Mouse (Mus musculus): ENCODE measurements around the gene Tmprss11d. TPM values are rescaled to one million over a fixed set of nuclear protein-coding genes. Genes with fewer than 3 reads are reported as not detected.

The Tmprss11d gene
- total RNA-seq, 1 experiment: 2.1 TPM

DNA sequence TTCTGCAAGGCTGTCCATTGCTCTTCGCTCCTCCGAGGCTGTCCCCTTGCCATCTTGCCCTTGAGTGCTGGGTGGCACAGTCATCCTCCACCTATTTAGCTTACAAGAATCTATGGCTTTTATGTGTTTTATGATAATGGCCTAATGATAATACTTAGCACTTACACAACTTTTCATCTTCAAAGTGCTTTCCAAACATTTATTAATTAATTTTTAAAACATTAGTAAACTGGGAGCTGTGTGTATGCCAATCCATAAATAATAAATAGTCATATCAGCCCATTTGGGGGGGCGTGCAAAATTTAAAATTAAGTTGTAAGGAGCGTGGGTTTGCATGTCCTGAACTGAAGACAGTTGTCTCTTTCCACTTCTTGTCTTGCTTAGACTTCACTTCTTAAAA is 84.0 kb downstream of the Tmprss11d start, which contains the start of gene Tmprss11c:
TSS of gene Tmprss11c (minus strand) at position 101 of the 400 bp plus-strand sequence.
- no peak within 1 kb of the TSS for H3K9ac ChIP-seq (ENCODE audit: insufficient read depth, low read depth, low read length, poor library complexity, severe bottlenecking)
- H3K9me3 ChIP-seq (ENCODE audit: control insufficient read depth, insufficient read depth, low read depth, low read length): no peaks in the 10 kb centered on the region
- no peaks in the 10 kb centered on the region for H3K36me3 ChIP-seq (ENCODE audit: control insufficient read depth, insufficient read depth, low read length, poor library complexity, severe bottlenecking)
- H3K4me3 ChIP-seq (ENCODE audit: insufficient read depth in 1 of 2, low read depth in 1 of 2, low read length in 2 of 2, poor library complexity in 1 of 2, severe bottlenecking in 1 of 2): no peak within 1 kb of the TSS
- no peak within 1 kb of the TSS for H3K27ac ChIP-seq (ENCODE audit: insufficient read depth, low read depth, low read length, poor library complexity, severe bottlenecking)
- in situ Hi-C loops (cut with MboI; ENCODE audit: low sequenced_read_pairs in 2 of 2, unreplicated experiment in 2 of 2): no loop called here
- TF ChIP-seq ZNF384 (IDR thresholded peaks at IDR 0.05; ENCODE audit: low read depth, low read length): no peak
- TF ChIP-seq CHD2 (IDR thresholded peaks at IDR 0.05; ENCODE audit: low read depth, low read length): no peak
- no peak for TF ChIP-seq HCFC1 (IDR thresholded peaks at IDR 0.05; ENCODE audit: borderline replicate concordance, insufficient read depth, low read length)
- no peak for TF ChIP-seq ZC3H11A (IDR thresholded peaks at IDR 0.05; ENCODE audit: borderline replicate concordance, low read depth, low read length)
- TF ChIP-seq MAFK (IDR thresholded peaks at IDR 0.05; ENCODE audit: insufficient read depth, low read depth, low read length): no peak
- DNase-seq (ENCODE audit: low read depth, low spot score): no peak
- no peaks in the 10 kb centered on the region for H3K4me1 ChIP-seq (ENCODE audit: control insufficient read depth in 2 of 2, insufficient read depth in 2 of 2, low read length in 2 of 2, poor library complexity in 1 of 2)

Other genes starting within 250 kb of the Tmprss11d start
- 28.9 and 36.0 TPM in 2 replicates for gene Uba6, start 200.6 kb downstream of the Tmprss11d start, total RNA-seq (2012; rRNA removed)
- not detected in 2 replicates for gene Gnrhr, start 175.5 kb downstream of the Tmprss11d start, total RNA-seq (2012; rRNA removed)
- gene Tmprss11c, start 84.1 kb downstream of the Tmprss11d start, total RNA-seq (2012; rRNA removed): not detected in 2 replicates
- gene Tmprss11a, start 95.6 kb upstream of the Tmprss11d start, total RNA-seq (2012; rRNA removed): 0.09 TPM in 1 of 2 replicates, not detected in the other
- gene Tmprss11g, start 145.2 kb upstream of the Tmprss11d start, total RNA-seq (2012; rRNA removed): not detected in 2 replicates